Mouse (Mus musculus) embryonic facial prominence, embryonic 14.5 days (tissue): ENCODE results near the gene Lztr1. TPM values are rescaled to one million over a fixed set of nuclear protein-coding genes. Genes with fewer than 3 reads are reported as not detected.

ENCODE experiments used
- ATAC-seq: fragments of 200-750 bp; cut with Nextera tagmentation; 2 replicates; pipeline ENCODE4 v1.8.0; 2017; ENCODE audit warnings: low read depth, moderate number of reproducible peaks, moderate TSS enrichment
- DNase-seq: peaks from one replicate; pipeline ENCODE4 v3.0.0-alpha.2; 2015; ENCODE audit warnings: low spot score
- H3K27ac ChIP-seq: fragments of 300-500 bp; sonication (generic); replicated peaks from 2 replicates; pipeline ENCODE4 v1.5.1; 2014; ENCODE audit warnings: low read depth, mild to moderate bottlenecking, low read length, moderate library complexity
- H3K27me3 ChIP-seq: fragments of 300-500 bp; sonication (generic); replicated peaks from 2 replicates; pipeline ENCODE4 v1.6.1; 2014; ENCODE audit warnings: low read length; ENCODE audit not compliant: control insufficient read depth, insufficient read depth
- H3K36me3 ChIP-seq: fragments of 300-500 bp; sonication (generic); 2 replicates; pipeline ENCODE4 v1.6.1; 2014; ENCODE audit warnings: low read length, mixed read lengths; ENCODE audit not compliant: control insufficient read depth, insufficient read depth
- H3K4me1 ChIP-seq: fragments of 300-500 bp; sonication (generic); 2 replicates; pipeline ENCODE4 v1.6.1; 2014; ENCODE audit warnings: antibody characterized with exemption, low read length; ENCODE audit not compliant: control insufficient read depth, insufficient read depth
- H3K4me2 ChIP-seq: fragments of 300-500 bp; sonication (generic); 2 replicates; pipeline ENCODE4 v1.6.1; 2014; ENCODE audit warnings: low read depth, mild to moderate bottlenecking, low read length, moderate library complexity, mixed read lengths
- H3K4me3 ChIP-seq: fragments of 300-500 bp; sonication (generic); 2 replicates; pipeline ENCODE4 v1.5.1; 2014; ENCODE audit warnings: low read depth, mild to moderate bottlenecking, low read length
- H3K9ac ChIP-seq: fragments of 300-500 bp; sonication (generic); 2 replicates; pipeline ENCODE4 v1.6.1; 2014; ENCODE audit warnings: low read depth, mild to moderate bottlenecking, low read length, moderate library complexity, mixed read lengths
- H3K9me3 ChIP-seq: fragments of 300-500 bp; sonication (generic); 2 replicates; pipeline ENCODE4 v1.6.1; 2016; ENCODE audit warnings: low read length; ENCODE audit not compliant: control insufficient read depth
- WGBS: fragments of 180-500 bp; shearing (Covaris S2); extraction: QIAGEN DNeasy Blood & Tissue Kit; methylation state at CpG from one replicate; pipeline ENCODE4 v1.1.7; 2014; 5-methylcytosine and 5-hydroxymethylcytosine counted together
- polyA plus RNA-seq: library from polyadenylated mRNA; unstranded; fragments of >200 nt; fragmentation: Nextera tagmentation; extraction: Ambion mirVana; gene quantifications from 2 replicates; pipeline ENCODE4 v1.2.1, GENCODE M21; 2014

Lztr1 gene
- polyA plus RNA-seq, 1 experiment from 2014 or later: 77.2 TPM

- H3K4me3 ChIP-seq: no peak overlapping the region
- H3K4me2 ChIP-seq: no peak overlapping the region
- no peak for ATAC-seq
- no peaks in the 10 kb centered on the region for H3K9me3 ChIP-seq
- peaks cover 9% of the 10 kb centered on the region for H3K4me1 ChIP-seq
- DNase-seq: no peak
- no peak overlapping the region for H3K27ac ChIP-seq
- no peak overlapping the region for H3K9ac ChIP-seq
- H3K36me3 ChIP-seq: no peaks in the 10 kb centered on the region
- 55% methylated on average over 3 of the region's 3 CpGs for WGBS
- H3K27me3 ChIP-seq: peaks cover 9% of the 10 kb centered on the region
Measured at GRCm38 (mm10) chr16:17564771-17565170, 56.3 kb downstream of the Lztr1 start.

GRCm38 (mm10) chr16:17566186-17566585 is 57.7 kb downstream of the Lztr1 start:
- Histone ChIP-seq H3K4me2 (no peak overlapping the region), H3K4me1 (peaks cover 5% of the 10 kb centered on the region; the same call in 1 of the 2 replicates), H3K9me3 (no peaks in the 10 kb centered on the region), H3K4me3 (no peak overlapping the region), H3K36me3 (no peaks in the 10 kb centered on the region), H3K27me3 (peaks cover 9% of the 10 kb centered on the region), H3K27ac (no peak overlapping the region), H3K9ac (no peak overlapping the region)
- ATAC-seq (no peak), DNase-seq (no peak)
- 20% methylated on average over 4 of the region's 4 CpGs for WGBS

Other genes starting within 250 kb of the Lztr1 start
- gene Tmem191c, start 232.6 kb upstream of the Lztr1 start, polyA plus RNA-seq: 6.2 and 10.0 TPM in 2 replicates
- 1.4 and 2.2 TPM in 2 replicates for gene Serpind1, start 177.3 kb upstream of the Lztr1 start, polyA plus RNA-seq
- 7.3 and 7.6 TPM in 2 replicates for gene Snap29, start 102.7 kb upstream of the Lztr1 start, polyA plus RNA-seq
- gene Pi4ka, start 102.4 kb upstream of the Lztr1 start, polyA plus RNA-seq: 29.9 and 30.7 TPM in 2 replicates
- gene Crkl, start 56.7 kb upstream of the Lztr1 start, polyA plus RNA-seq: 59.9 and 63.8 TPM in 2 replicates
- gene Aifm3, start 19.1 kb upstream of the Lztr1 start, polyA plus RNA-seq: 2.4 and 4.9 TPM in 2 replicates
- 50.9 and 54.9 TPM in 2 replicates for gene Thap7, start 22.4 kb downstream of the Lztr1 start, polyA plus RNA-seq
- gene Lrrc74b, start 52.6 kb downstream of the Lztr1 start, polyA plus RNA-seq: 0.69 and 1.8 TPM in 2 replicates
- 0.84 and 1.5 TPM in 2 replicates for gene P2rx6, start 53.2 kb downstream of the Lztr1 start, polyA plus RNA-seq
- 6.1 and 9.5 TPM in 2 replicates for gene Slc7a4, start 74.5 kb downstream of the Lztr1 start, polyA plus RNA-seq
- gene Smpd4, start 110.7 kb downstream of the Lztr1 start, polyA plus RNA-seq: 27.9 and 33.6 TPM in 2 replicates
- gene Ccdc74a, start 137.8 kb downstream of the Lztr1 start, polyA plus RNA-seq: 7.9 and 8.1 TPM in 2 replicates
- 35.2 and 36.1 TPM in 2 replicates for gene Med15, start 224.2 kb downstream of the Lztr1 start, polyA plus RNA-seq